Mouse (Mus musculus) embryonic facial prominence, embryonic 14.5 days (tissue): Measurements from ENCODE around the gene Dgat2. TPM values are rescaled to one million over a fixed set of nuclear protein-coding genes. Genes with fewer than 3 reads are reported as not detected.

Experiments
- ATAC-seq: fragments of 200-750 bp; cut with Nextera tagmentation; 2 replicates; pipeline ENCODE4 v1.8.0; 2017; ENCODE audit warnings: low read depth, moderate number of reproducible peaks, moderate TSS enrichment
- DNase-seq: peaks from one replicate; pipeline ENCODE4 v3.0.0-alpha.2; 2015; ENCODE audit warnings: low spot score
- H3K27ac ChIP-seq: fragments of 300-500 bp; sonication (generic); replicated peaks from 2 replicates; pipeline ENCODE4 v1.5.1; 2014; ENCODE audit warnings: low read depth, mild to moderate bottlenecking, low read length, moderate library complexity
- H3K27me3 ChIP-seq: fragments of 300-500 bp; sonication (generic); replicated peaks from 2 replicates; pipeline ENCODE4 v1.6.1; 2014; ENCODE audit warnings: low read length; ENCODE audit not compliant: control insufficient read depth, insufficient read depth
- H3K36me3 ChIP-seq: fragments of 300-500 bp; sonication (generic); 2 replicates; pipeline ENCODE4 v1.6.1; 2014; ENCODE audit warnings: low read length, mixed read lengths; ENCODE audit not compliant: control insufficient read depth, insufficient read depth
- H3K4me1 ChIP-seq: fragments of 300-500 bp; sonication (generic); 2 replicates; pipeline ENCODE4 v1.6.1; 2014; ENCODE audit warnings: antibody characterized with exemption, low read length; ENCODE audit not compliant: control insufficient read depth, insufficient read depth
- H3K4me2 ChIP-seq: fragments of 300-500 bp; sonication (generic); 2 replicates; pipeline ENCODE4 v1.6.1; 2014; ENCODE audit warnings: low read depth, mild to moderate bottlenecking, low read length, moderate library complexity, mixed read lengths
- H3K4me3 ChIP-seq: fragments of 300-500 bp; sonication (generic); 2 replicates; pipeline ENCODE4 v1.5.1; 2014; ENCODE audit warnings: low read depth, mild to moderate bottlenecking, low read length
- H3K9ac ChIP-seq: fragments of 300-500 bp; sonication (generic); 2 replicates; pipeline ENCODE4 v1.6.1; 2014; ENCODE audit warnings: low read depth, mild to moderate bottlenecking, low read length, moderate library complexity, mixed read lengths
- H3K9me3 ChIP-seq: fragments of 300-500 bp; sonication (generic); 2 replicates; pipeline ENCODE4 v1.6.1; 2016; ENCODE audit warnings: low read length; ENCODE audit not compliant: control insufficient read depth
- WGBS: fragments of 180-500 bp; shearing (Covaris S2); extraction: QIAGEN DNeasy Blood & Tissue Kit; methylation state at CpG from one replicate; pipeline ENCODE4 v1.1.7; 2014; 5-methylcytosine and 5-hydroxymethylcytosine counted together
- polyA plus RNA-seq: library from polyadenylated mRNA; unstranded; fragments of >200 nt; fragmentation: Nextera tagmentation; extraction: Ambion mirVana; gene quantifications from 2 replicates; pipeline ENCODE4 v1.2.1, GENCODE M21; 2014

The Dgat2 gene
- polyA plus RNA-seq, 1 experiment from 2014 or later = 38.6 TPM

DNA sequence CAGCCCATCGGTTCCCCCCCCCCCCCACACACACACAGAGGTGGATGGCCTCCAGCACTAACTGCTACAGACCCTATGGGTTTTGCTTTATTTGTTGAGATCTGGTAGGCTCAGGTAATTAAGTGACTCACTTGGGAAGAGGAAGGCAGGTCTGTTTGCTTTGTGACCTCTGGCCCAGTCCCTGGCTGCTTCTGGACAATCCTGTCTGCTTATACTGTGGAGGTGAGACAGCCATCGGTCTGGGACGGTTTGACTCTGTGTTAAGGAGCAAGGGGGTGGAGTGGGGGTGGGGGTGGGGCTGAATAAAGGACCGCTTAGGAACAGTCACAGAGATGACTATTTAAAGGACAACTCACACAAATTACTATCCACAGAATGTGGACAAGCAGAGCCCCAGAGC is 17.8 kb upstream of the Dgat2 start:
- no peak overlapping the region for H3K27ac ChIP-seq
- ATAC-seq (no peak), DNase-seq (no peak)
- no peak overlapping the region for H3K4me2 ChIP-seq
- no peak overlapping the region for H3K9ac ChIP-seq
- no peaks in the 10 kb centered on the region for H3K9me3 ChIP-seq
- 39% methylated on average over 4 of the region's 4 CpGs for WGBS
- H3K27me3 ChIP-seq = no peaks in the 10 kb centered on the region
- H3K4me3 ChIP-seq = no peak overlapping the region
- H3K36me3 ChIP-seq = no peaks in the 10 kb centered on the region
- H3K4me1 ChIP-seq = no peaks in the 10 kb centered on the region

DNA sequence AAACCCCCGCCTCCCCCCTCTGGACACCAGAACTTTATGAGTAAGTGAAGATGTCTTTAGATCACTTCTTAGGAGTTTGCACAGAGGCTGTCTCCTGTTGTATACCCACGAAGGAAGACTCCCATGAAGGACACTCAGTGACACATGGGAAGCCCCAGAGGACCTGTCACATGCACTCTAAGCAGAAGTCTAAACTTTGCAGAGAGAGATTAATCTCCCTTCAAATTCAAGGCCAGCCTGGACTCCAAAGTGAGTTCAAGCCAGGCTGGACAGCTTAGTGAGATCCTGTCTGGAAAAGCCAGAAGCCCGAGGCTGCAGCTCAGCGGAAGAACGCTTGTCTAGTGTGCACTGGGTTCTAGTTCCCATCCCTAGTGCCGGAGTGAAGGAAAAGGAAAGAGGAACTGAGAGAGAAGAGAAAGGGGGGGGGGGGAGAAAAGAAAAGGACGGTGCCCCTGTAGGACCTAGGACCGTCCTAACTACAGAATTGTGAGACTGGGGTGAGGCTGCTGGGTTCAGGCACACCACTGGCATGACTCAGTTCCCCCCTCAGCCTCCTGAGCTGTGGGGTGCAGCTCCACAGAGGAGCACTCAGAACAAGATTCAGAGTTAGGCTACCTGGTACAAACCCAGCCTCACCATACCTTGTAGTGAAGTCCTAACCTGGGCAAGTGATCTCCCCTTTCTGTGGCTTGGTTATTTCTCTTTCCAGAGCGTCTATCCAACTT is 17.1 kb upstream of the Dgat2 start:
- WGBS = 78% methylated on average over 9 of the region's 9 CpGs
- H3K27me3 ChIP-seq = no peaks in the 10 kb centered on the region
- no peaks in the 10 kb centered on the region for H3K4me1 ChIP-seq
- no peak overlapping the region for H3K9ac ChIP-seq
- H3K4me2 ChIP-seq = no peak overlapping the region
- no peak for DNase-seq
- no peak for ATAC-seq
- no peaks in the 10 kb centered on the region for H3K36me3 ChIP-seq
- H3K27ac ChIP-seq = no peak overlapping the region
- H3K9me3 ChIP-seq = no peaks in the 10 kb centered on the region
- no peak overlapping the region for H3K4me3 ChIP-seq

DNA sequence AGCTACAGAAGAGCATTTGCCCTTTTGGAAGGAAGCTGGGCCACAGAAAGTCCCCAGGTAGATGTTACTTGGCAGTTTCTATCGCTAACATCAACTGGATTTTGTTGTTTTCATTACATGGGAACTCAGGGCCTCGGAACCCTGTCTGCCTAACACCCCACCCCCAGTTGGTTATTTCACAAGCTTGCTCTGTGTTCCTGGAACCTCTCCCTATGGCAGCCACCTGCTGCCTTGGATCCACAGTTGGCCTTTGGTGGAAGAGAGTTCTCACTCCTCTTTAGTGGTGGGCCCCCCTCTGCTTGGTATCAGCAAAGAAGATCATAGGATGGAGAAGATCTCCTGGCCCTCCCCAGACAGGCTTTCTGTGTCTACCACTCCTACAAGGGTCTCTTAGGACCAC is 16.3 kb upstream of the Dgat2 start:
- H3K27ac ChIP-seq = no peak overlapping the region
- H3K36me3 ChIP-seq = no peaks in the 10 kb centered on the region
- WGBS = 84% methylated on average over 2 of the region's 2 CpGs
- no peak overlapping the region for H3K9ac ChIP-seq
- no peaks in the 10 kb centered on the region for H3K27me3 ChIP-seq
- ATAC-seq (no peak), DNase-seq (no peak)
- H3K4me1 ChIP-seq = no peaks in the 10 kb centered on the region
- H3K9me3 ChIP-seq = no peaks in the 10 kb centered on the region
- no peak overlapping the region for H3K4me3 ChIP-seq
- no peak overlapping the region for H3K4me2 ChIP-seq

DNA sequence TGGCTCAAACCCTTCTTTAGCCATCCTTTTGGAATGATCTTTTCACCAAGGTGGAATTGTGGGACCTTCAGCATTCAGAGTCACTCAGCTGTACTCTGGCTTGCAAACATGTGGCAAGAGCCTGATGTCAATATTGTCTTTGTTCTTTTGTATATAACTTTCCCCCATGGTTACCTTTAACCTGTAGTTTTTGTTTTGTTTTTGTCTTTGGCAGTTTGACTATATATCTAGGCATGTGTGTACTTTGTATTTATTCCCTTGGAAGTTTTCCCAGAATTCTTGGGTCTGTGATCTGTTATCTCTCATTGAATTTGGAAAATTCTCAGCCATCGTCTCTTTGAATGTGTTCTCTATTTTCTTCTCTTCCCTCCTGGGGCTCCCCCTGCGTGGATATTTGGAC is 12.0 kb upstream of the Dgat2 start:
- no peaks in the 10 kb centered on the region for H3K27me3 ChIP-seq
- H3K9ac ChIP-seq = no peak overlapping the region
- no peak overlapping the region for H3K4me3 ChIP-seq
- no peaks in the 10 kb centered on the region for H3K4me1 ChIP-seq
- ATAC-seq = no peak
- DNase-seq = no peak
- no peak overlapping the region for H3K27ac ChIP-seq
- H3K4me2 ChIP-seq = no peak overlapping the region
- no peaks in the 10 kb centered on the region for H3K9me3 ChIP-seq
- H3K36me3 ChIP-seq = no peaks in the 10 kb centered on the region
- WGBS = 41% methylated on average over 2 of the region's 2 CpGs

DNA sequence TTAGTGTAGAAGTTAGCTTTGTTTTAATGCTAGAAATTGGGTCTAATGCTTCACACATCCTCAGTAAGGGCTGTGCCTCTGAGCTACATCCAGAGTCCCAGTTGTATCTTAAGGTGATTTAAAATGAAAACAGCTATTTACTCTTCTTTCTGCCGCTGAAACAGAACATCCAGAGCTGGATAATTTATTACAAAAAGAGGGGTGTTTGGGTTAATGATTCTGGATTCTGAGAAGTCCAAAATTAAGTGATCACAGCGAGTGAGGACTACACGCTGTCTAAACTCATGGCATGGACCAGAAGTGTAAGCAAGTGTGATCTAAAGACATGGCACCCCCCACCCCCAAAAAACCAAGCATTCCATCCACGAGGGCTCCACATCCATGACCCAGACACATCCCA is 11.4 kb upstream of the Dgat2 start:
- DNase-seq = no peak
- no peak for ATAC-seq
- Histone ChIP-seq H3K9me3 (no peaks in the 10 kb centered on the region), H3K4me3 (no peak overlapping the region), H3K4me1 (no peaks in the 10 kb centered on the region), H3K9ac (no peak overlapping the region), H3K27me3 (no peaks in the 10 kb centered on the region), H3K27ac (no peak overlapping the region), H3K4me2 (no peak overlapping the region), H3K36me3 (no peaks in the 10 kb centered on the region)
- WGBS = 86% methylated on average over 4 of the region's 4 CpGs

DNA sequence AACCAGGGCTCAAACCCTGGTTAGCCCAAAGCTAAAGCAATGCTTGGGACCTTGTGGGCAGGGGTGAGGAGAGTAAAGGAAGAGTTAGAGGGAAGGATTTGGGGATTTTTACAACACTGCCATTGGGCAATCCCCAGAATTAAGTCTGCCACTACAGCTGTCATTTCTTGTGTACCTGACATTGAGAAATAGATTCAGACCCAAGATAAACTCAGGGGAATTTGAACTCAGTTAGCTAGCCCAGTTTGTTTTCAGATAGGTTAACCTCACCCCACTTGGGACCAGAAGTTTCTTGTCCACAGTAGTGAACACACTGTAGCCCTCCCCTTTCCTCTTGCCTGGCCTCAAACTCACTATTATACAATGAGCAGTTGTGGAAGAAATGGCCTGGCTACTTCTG is 8.9 kb upstream of the Dgat2 start:
- H3K27ac ChIP-seq = no peak overlapping the region
- H3K4me2 ChIP-seq = no peak overlapping the region
- no peak for DNase-seq
- ATAC-seq = no peak
- no peaks in the 10 kb centered on the region for H3K27me3 ChIP-seq
- no peak overlapping the region for H3K4me3 ChIP-seq
- no peaks in the 10 kb centered on the region for H3K4me1 ChIP-seq
- no peak overlapping the region for H3K9ac ChIP-seq
- no peaks in the 10 kb centered on the region for H3K9me3 ChIP-seq
- no peaks in the 10 kb centered on the region for H3K36me3 ChIP-seq

DNA sequence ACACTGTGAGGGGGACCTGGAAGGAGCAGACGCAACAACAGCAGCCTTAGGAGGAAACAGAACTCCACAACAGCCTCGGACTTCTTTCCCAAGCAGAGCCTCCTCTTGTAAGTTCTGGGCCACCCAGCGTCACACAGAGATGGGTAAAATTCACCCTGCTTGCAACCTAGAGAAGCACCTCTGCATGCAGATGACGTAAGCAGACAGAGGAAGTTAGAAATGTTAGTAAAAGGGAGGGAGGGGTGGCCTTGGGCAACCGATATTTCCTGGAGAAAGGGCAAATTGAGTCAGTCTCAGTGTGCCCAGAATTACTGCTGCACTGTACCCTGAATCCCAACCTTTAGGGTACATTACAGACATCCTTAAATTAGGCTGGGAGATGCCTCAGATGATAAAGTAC is 7.4 kb upstream of the Dgat2 start:
- Histone ChIP-seq H3K4me2 (no peak overlapping the region), H3K9ac (no peak overlapping the region), H3K4me1 (no peaks in the 10 kb centered on the region), H3K9me3 (no peaks in the 10 kb centered on the region), H3K4me3 (no peak overlapping the region), H3K27ac (no peak overlapping the region), H3K27me3 (no peaks in the 10 kb centered on the region), H3K36me3 (no peaks in the 10 kb centered on the region)
- DNase-seq (no peak), ATAC-seq (no peak)
- 71% methylated on average over 5 of the region's 5 CpGs for WGBS

DNA sequence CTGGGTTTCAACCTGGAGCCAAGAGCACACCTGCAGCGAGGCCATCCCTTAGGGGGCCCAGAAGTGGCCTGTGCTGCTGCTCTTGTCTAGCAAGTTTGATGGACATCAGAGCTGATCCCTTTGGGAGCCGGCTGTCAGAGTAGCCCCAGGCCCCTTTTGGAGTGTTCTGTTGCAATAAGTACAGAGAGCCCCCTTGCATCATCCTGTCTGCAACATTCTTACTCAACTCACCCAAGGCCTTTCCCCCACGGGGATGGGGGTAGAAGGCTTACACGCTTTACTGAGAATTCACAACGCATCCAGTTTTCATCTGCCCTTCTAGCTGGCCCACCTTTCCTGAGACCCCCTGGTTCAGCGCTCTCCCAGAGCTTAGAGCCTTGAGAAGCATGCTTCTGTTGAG is 6.1 kb upstream of the Dgat2 start:
- no peak for DNase-seq
- Histone ChIP-seq H3K36me3 (no peaks in the 10 kb centered on the region), H3K4me3 (no peak overlapping the region), H3K27ac (no peak overlapping the region), H3K27me3 (no peaks in the 10 kb centered on the region), H3K9ac (no peak overlapping the region), H3K9me3 (no peaks in the 10 kb centered on the region), H3K4me2 (no peak overlapping the region), H3K4me1 (no peaks in the 10 kb centered on the region)
- no peak for ATAC-seq
- 82% methylated on average over 4 of the region's 6 CpGs for WGBS

DNA sequence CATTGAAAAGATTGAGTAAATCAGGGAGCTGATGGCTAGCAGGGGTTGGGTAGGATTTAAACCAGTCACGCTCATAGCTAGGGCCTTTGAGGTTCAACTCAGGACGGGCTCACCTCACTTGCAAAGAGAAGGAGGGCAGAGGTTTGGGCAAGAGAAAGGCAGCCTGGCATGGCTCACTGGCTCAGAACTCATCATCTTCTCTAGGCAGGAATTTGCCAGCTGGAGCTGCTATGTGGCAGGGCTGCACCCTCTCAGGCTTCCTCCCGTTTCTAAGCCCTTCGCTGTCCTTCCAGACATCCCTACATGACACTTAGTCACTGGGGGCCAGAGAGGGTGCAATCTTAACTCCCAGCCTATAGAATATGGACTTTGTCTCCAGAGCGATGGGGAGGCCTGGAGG is 4.9 kb upstream of the Dgat2 start:
- WGBS = 86% methylated on average over 5 of the region's 5 CpGs
- H3K4me2 ChIP-seq = no peak overlapping the region

More for the DNA sequence above, 4.9 kb upstream of the Dgat2 start:
- ATAC-seq (no peak), DNase-seq (no peak)
- no peak overlapping the region for H3K9ac ChIP-seq
- no peaks in the 10 kb centered on the region for H3K9me3 ChIP-seq
- no peaks in the 10 kb centered on the region for H3K36me3 ChIP-seq
- H3K4me1 ChIP-seq = no peaks in the 10 kb centered on the region
- no peak overlapping the region for H3K4me3 ChIP-seq
- no peaks in the 10 kb centered on the region for H3K27me3 ChIP-seq
- H3K27ac ChIP-seq = no peak overlapping the region
